Mouse (Mus musculus) A20 (cell line): ENCODE measurements around the gene Ppt1.

Experiments used
- DNase-seq: peaks from one replicate; pipeline ENCODE4 v3.0.0-alpha.2; 2011; ENCODE audit warnings: low read depth, low spot score

Gene Ppt1

DNA sequence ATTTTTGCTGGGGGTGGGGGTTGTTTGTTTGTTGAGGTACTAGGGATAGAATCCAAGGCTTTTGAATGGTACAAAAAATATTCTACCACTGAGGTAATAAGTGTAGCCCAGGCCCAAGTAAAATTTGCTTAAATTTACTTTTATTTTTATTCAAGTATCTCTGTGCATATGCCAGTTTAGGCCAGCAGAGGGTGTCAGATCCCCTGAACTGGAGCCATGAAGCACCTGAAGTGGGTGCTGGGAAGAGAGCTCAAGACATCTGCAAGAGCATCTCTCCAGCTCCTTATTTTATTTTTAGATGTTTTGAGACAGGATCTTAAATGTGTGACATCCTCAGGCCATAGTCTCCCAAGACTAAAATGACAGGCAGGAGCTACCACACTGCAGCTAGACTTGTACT, 34.0 kb downstream of the Ppt1 start:
- DNase-seq = peak; percentile 62

DNA sequence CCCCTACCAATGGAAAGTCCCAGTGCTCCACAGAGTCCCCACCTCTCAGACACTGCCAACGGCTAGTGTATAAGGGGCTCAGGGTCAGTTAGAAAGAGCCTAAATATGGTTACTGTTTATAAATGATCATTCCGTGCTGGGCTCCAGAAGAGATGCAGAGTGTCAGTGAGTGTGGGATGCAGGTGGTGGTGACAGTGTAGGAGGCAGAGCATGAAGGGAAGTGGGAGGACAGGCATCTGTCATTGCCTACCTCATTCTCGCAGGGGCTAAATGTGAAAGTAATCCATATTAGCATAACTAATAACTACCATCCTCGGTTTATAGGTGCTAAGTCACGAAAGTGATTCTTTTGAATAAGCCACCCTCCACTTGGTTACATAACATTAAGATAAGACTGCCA, 34.7 kb downstream of the Ppt1 start:
- DNase-seq = no peak

DNA sequence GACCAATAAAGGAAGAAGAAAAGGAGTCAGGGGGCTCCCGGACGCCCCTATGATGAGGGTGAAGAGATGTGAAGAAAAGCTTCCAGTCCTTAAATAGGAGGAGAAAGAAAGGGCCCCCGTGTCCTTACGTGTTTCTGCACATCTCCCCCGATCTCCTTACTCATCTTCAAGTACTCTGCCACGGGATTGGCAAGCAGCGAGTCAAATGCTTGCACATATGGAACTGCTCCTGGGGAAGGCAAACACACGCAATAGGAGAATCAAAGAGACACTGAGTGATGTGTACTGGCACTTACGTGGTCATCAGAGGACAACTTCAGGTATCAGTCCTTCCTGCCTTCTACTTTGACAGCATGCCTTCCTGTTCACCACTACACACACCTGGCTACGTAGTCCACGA, 35.2 kb downstream of the Ppt1 start:
- DNase-seq = no peak

DNA sequence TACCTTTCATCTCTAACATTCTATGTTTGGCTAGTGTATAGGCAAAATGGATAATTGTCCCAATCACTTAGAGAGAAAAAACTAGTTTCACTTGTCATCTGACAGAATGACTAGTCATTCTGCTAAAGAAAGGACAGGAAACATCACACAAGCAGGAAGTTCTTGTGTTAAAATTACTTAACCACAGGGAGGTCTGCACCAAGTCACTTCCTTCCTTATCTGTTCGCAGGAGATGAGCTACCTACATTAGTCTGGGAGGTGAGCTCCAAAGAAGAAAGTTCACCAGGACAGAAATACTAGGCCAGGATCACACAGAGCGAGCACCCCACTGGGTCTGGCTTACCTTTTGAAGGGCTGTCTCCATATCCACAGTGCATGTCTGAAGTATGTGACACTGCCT, 35.9 kb downstream of the Ppt1 start:
- DNase-seq = peak; percentile 49

DNA sequence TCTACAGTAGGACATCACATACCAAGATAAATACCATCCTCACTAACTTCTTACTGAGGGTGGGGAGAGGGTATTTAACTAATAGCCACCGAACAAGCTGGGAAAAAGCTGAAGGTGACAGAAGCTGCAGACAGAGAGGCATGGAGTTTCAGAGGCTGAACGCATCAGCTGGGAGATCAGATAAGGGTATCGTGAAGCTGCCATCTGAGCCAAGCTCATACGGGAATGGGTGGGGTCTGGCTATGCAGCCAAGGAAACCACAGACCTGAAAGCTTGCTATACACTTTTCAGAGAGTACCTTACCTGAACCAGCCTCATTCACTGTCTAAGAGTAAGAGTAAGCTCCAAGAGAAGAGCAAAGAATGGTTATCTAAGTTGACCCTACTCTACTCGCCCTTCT, 37.0 kb downstream of the Ppt1 start:
- no peak for DNase-seq

DNA sequence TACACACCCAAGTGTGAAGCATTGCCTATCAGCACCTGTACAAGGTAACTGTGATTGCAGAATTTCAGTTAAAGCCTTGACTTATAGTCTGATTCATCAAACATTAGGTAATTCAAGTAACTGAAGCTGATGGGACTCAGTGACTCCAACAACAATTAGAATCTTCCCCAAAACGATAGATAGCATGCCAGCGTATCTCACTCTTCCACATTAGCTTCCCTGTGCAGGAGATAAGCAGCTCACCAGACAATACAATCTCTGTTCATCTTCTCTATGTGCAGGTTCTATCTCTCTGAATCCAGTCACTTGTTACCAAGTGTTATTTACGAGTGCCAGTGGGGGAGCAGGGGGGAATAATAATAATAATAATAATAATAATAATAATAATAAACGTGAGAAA, 37.5 kb downstream of the Ppt1 start:
- DNase-seq = no peak

DNA sequence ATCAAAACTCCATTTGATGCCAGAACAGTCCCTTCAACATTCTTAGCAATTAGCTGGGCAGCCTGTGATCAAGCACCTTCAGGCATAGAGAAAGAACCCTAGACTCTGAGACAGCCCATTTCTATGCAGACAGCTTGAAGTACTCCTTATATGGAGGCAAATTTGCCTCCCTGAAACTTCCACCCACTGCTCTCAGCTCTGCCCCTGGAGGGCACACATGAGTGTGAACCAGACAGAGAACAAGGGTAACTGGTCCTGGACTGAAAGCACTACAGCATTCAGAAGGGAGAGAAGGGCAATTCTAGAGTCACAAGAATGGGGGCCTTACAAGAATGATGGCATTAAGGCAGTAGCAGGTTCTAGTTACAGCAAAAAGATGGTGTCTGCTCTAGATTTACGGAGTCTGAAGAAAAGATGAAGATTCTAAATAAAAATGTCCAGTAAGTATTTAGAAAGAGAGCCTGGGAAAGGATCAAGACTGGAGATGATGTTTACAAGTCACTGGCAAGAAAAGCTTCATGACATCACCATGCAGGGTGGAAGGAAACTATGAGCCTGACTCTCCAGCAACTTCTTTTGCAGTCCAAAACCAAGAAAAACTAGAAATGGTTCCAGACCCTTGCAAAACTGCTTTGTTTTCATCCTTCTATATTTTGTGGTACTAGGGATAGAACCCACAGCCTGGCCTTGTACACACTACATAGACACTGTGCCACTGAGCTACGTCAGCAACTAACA, 42.5 kb downstream of the Ppt1 start:
- DNase-seq = peak; percentile 51

DNA sequence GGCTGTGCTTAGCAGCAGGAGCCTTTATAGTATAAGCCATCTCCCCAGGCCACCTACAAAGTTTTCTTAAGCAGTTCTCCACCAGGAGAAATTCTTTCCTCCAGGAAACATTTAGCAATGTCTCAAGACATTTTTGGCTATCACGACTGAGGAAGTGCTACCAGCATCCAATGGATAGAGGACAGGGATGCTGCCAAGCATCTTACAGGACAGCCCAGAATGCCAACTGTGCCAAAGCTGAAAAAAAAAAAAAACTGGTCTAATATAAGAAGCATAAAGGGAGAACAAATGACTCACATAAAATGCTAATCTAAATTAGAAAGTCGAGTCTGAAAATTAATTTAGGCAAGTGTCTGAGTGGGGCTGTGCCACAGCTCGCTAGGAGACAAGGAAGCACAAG, 46.5 kb downstream of the Ppt1 start:
- no peak for DNase-seq

DNA sequence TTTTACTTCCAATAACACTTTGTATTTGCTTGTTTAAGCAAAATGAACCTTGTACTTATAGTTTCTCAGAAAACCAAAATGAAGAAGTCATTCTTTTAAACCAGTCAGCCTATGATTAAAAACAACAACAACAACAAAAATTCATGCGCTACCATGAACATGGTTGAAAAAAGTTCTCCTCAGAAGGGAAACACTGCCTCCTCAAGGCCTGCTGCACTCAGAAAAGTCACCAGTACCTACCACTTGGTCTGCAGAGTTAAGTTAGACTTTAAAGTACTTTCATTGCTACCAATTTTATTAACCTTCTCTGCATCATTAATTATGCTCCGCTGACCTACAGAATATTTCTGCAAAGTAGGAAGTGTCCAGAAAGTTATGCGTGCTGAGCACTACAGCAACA, 47.3 kb downstream of the Ppt1 start:
- DNase-seq = peak; percentile 35

DNA sequence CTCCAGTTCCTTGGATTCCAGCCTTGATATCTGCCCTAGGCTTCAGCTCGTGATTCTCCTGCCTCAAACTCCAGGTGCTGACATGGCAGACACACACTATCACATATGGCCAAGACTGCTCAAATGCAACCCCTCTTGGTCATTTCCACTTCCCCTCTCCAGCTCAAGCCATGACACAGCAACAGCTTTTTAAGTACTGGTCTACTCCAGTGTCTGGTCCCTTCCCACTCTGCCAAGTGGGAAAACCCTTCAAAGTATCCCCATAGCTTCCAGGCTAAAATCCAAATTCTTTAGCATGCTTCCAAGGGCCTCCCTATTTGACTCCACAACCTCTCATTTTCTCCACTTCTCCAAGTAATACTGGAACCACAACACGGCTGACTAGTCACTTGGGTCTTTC, 48.0 kb downstream of the Ppt1 start:
- peak; percentile 72 for DNase-seq

DNA sequence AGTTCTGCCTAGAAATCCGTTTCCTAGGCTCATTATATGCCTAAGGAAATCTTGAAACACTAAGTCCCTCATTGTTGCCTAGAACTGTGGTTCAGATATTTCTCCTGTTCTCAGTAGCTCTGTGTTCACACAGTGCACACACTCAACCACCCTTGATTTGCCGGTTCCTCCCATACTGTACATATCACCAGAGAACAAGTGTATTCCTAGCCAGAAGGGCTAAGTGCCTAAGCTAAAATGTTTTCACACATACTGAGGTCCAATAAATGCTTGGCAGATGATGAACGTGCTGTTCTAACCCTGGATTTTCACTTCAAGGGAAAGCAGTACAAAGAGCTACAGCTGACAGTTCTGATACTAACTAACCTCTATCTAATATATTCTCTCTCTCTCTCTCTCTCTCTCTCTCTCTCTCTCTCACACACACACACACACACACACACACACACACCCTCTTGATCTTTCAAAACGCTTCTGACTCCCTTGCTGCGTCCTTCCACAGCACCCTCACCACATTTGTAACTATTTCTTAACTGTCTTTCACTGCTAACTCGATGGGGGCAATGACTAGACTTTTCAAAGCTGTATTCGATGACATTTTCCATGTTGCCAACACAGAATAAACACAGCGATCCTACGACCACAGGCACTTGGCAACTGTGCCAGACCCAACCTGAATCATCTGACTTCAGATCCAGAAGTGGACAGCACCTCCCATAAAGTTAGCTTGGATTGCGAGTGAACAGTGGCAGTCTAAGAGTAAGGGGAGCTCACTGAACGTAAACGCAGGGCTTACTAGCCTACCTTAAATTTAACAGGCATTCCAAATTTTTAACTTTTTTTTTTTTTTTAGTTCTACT, 48.7 kb downstream of the Ppt1 start:
- DNase-seq = peak; percentile 67

DNA sequence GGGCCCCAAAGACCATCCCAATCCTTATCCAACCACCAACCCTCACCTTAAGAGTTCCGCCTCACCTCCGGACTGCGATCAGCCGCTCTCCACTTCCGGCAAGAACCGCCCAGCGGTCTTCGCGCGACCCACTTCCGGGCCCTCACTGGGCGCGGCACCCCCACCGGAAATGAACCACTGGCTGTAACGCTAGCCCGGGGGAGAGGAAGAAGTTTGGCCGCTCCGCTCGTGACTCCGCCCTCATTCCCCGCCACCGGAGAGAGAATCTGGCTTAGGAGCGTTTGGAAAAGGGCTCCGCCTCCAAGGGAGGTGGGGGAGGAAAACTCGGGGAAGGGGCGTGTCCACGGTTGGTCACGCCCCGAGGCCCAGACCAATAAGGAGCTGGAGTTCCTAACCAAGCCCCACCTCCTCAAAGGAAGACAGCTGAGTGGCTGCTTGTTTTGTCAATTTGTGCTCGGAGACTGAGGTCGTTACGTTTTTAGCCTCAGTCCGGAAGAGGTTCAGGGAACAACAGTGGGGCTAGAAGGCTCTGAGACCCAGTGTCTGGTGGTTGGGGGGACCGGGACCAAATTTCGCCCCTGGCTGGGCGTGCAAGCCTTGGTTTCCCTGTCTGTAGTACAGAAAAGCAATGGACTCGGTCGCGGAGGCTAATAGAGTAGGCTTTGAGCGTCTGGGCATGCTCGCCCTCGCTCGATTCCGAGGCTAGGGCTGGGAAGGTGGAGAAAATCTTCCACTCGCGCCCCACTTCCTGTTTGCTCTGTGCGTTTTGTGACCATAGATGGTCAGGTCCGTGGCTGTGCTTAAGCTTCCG, 49.9 kb downstream of the Ppt1 start, which contains the start of gene Cap1:
Cap1 (minus strand) TSS at position 289 of the 811 bp plus-strand sequence.
- DNase-seq = peak; percentile 99

DNA sequence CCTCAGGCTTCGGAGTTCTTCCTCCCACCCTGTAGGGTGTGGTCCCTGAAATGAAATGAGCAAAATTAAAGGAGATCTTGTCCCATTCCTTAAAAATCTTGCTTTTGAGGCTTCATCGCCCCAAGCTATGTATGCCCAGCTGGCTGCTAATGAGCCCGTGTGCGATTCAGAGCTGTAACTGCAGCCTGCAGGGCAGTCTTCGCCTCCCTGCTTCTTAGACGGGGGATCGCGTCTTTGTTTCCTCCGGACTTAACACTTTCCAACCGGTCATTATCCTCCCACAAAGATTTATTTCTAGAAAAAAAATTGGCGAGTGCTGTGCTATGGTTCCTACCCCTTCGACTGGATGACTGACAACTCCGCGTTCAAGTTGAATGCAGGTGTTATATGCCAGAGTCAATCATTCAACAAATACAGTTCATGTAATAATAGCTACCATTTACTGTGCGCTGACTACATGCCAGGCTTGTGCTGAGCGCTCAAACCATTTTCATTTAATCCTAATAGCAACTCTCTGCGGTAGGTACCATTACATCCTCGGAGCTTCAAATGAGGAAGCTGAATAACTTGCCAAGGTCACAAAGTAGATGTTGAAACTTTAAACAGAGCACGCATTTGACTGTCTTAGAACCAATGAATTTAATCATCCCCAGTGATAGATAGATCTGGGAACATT, 50.7 kb downstream of the Ppt1 start:
- DNase-seq = peak; percentile 79

DNA sequence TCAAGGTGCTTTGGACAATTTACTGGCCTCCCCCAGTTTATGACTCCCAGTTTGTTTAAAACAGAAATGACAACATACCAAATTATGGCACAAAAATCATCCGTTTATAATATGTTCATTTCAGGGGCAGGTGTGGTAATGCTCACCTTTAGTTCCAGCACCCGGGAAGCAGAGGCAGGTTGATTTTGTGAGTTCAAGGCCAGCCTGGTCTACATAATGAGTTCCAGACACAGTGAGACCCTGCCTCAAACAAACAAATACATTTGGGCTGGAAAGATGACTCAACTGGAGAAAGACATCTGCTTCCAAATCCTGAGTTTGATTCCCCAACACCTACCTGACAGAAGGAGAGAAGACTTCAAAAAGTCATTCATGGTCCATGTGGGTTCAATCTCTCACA, 51.3 kb downstream of the Ppt1 start:
- DNase-seq = no peak

DNA sequence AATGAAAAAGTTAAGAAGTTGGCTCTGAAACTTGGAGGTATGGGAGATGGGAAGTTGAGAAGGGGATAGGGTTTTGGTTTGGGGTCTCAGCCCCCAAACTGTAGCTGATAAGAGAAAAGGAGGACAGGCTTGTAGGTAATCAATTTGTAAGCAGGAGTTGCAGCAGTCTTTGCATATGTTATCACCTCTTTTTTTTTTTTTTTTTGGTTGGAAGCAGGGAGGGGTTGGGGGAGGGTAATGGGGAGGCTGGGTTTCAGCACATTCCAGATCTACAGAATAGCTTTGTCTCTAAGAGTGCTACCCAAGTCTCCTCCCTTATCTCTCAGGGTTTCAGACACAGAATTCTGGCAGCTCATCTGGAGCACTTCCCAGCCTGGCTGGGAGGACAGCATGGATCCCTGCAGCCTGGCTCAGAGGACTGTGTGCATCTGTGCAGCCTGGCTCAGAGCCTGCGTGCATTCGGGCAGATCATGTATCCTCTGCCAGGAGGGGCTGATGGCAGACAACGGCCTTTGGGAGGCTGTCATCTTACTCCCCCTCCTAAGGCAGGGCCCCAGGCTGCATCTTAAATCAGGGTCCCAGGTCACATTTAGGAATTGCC, 54.9 kb downstream of the Ppt1 start:
- no peak for DNase-seq

DNA sequence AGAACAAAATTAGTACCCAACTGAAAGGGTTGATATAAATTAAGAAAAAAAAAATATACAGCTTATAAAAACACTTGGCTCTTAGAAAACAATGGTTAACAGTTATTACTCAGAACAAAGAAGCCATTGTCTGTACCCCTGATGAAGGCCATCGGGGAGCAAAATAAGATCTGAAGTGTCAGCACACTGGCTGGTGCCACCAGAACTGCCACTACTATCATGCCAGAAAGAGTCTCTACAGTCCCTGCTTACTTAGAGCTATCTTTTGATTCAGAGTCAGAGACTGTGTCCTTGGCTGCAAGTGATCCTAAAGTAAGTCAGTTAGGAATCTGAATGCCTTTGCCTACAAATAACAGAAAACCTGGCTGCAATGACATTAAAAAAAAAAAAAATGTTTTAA, 55.6 kb downstream of the Ppt1 start:
- no peak for DNase-seq

DNA sequence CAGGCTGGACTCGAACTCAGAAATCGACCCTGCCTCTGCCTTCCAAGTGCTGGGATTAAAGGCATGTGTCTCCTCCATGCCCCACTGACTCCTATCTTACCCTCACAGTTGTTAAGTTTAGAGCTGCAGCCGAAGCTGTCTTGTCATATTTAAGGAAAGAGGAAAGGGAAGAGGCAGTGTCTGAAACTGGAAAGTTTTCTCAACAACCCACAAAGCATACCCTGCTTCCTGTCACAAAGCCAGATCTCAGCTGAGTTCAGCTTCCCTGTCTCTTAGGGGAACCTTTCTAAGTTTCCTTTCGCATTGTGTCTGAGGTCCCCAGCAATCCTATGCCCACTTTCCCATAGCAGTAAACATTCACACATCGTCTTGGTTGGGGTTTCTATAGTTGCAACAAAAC, 56.1 kb downstream of the Ppt1 start:
- no peak for DNase-seq

DNA sequence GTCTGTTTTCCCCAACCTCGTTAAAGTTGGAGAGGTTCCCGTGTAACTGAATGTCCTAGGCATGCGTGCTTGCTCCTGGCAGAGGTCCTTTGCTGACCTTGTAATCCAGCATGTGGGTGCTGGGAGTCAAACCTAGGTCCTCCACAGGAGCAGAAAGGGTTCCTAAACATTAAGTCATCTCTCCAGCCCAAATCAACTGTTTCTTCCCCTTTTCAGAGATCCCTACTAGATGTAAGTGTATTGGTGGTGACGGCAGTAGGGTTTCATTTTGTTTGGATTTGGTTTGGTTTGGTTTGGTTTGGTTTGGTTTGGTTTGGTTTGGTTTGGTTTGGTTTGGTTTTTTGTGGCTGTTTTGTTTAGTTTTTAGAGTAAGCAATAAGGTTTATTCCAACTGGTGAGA, 61.7 kb downstream of the Ppt1 start:
- no peak for DNase-seq

DNA sequence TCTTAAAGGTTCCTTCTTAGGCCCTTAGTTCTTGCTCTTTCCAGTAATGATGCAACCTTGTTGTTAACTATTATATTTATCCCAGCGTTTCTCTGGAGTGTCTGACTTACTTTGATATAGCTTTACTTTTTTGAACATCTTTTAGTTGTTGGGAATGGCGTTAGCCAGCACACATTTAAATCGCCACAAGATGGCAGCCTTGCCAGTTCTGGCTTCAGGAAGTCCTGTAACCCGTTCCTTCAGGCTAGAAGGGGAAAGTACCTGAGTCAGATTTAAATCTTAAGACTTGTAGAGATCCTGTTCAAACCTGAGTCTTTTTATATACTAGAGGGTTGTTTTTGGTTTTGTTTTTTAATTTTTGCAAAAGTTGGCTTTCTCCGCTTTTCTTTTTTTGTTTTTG, 62.3 kb downstream of the Ppt1 start:
- peak; percentile 76 for DNase-seq

DNA sequence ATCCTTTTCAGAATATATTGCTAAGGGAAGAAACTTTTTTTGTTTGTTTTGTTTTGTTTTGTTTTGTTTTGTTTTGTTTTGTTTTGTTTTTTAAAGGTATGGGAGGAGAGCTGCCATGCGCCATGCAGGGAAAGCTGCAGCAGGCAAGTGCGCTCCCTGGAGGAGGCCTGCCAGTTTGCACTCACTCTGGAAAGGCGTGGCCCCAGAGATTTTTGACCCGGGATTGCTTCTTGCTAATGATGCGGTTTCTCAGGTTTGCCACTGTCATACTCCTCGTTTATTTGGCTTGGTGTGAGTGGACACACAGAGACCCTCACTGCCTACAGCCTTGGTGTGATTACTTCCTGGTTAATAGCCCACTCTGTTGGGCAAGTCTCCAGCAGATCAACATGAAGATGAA, 66.1 kb downstream of the Ppt1 start:
- peak; percentile 50 for DNase-seq

DNA sequence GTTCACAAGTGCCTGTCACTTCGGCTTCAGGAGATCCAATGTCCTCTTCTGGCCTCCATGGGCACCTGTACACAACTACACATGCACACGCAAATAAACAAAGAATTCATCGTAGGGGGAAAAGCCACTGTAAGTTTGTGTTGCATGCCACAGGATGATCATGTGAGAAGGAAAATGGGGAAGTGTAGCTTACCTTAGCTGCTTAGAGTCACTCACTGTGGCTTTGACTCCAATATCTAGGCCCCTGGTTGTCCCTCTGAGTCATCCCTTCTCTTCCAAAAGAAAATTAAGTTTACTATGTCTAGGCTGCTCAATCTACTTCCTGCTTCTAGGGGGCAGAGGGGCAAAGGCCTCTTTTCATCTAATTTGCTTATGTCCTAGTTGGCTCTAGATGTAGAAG, 67.7 kb downstream of the Ppt1 start:
- peak; percentile 65 for DNase-seq
